Mouse (Mus musculus) erythroblast, embryonic 14.5 days (primary cell): ENCODE data around the gene Mboat7. TPM values are rescaled to one million over a fixed set of nuclear protein-coding genes. Genes with fewer than 3 reads are reported as not detected.
"Not testable (repeated sequence)": the region's sequence is repeated elsewhere in the genome, so short reads cannot be mapped to it uniquely, and the experiment has no call there.

Experiments used
- H3K27me3 ChIP-seq: 2 replicates; pipeline ENCODE4 v1.6.1; 2012; ENCODE audit warnings: inconsistent platforms; ENCODE audit not compliant: control insufficient read depth
- H3K36me3 ChIP-seq: 2 replicates; pipeline ENCODE4 v1.6.1; 2012; ENCODE audit warnings: mild to moderate bottlenecking, inconsistent platforms; ENCODE audit not compliant: control insufficient read depth
- H3K4me1 ChIP-seq: 2 replicates; pipeline ENCODE4 v1.6.1; 2012; ENCODE audit warnings: inconsistent platforms; ENCODE audit not compliant: control insufficient read depth
- H3K4me3 ChIP-seq: replicated peaks from 2 replicates; pipeline ENCODE3; 2012; ENCODE audit warnings: moderate library complexity, mild to moderate bottlenecking, inconsistent platforms
- H3K9me3 ChIP-seq: 2 replicates; pipeline ENCODE4 v1.6.1; 2012; ENCODE audit warnings: low read length, inconsistent platforms, mixed read lengths; ENCODE audit not compliant: control insufficient read depth
- GATA1 ChIP-seq: IDR thresholded peaks from 2 replicates; pipeline ENCODE4 v1.6.1; 2012; ENCODE audit warnings: low read length, inconsistent platforms, mixed read lengths
- TAL1 ChIP-seq: IDR thresholded peaks from 3 replicates; pipeline ENCODE4 v1.6.1; 2012; ENCODE audit warnings: low read length, inconsistent platforms, mixed read lengths
- polyA plus RNA-seq: library from polyadenylated mRNA; stranded (reverse); fragments of >175 nt; gene quantifications from 2 replicates; pipeline ENCODE4 v1.2.3, GENCODE M21; 2012

Mboat7 gene
- polyA plus RNA-seq, 1 experiment = 0.58 TPM

GRCm38 (mm10) chr7:3707027-3707426 is 13.7 kb upstream of the Mboat7 start:
- Histone ChIP-seq H3K9me3 (no peaks in the 10 kb centered on the region), H3K4me3 (no peak overlapping the region), H3K27me3 (no peaks in the 10 kb centered on the region), H3K4me1 (peaks cover 29% of the 10 kb centered on the region), H3K36me3 (peaks cover 37% of the 10 kb centered on the region)
- no peak for TF ChIP-seq GATA1
- no peak for TF ChIP-seq TAL1

- H3K9me3 ChIP-seq = no peaks in the 10 kb centered on the region
- no peaks in the 10 kb centered on the region for H3K27me3 ChIP-seq
- peaks cover 29% of the 10 kb centered on the region for H3K4me1 ChIP-seq
- peak overlapping the region; percentile 91 for H3K4me3 ChIP-seq
- peaks cover 37% of the 10 kb centered on the region for H3K36me3 ChIP-seq
- TF ChIP-seq GATA1 = no peak
- no peak for TF ChIP-seq TAL1
These were observed 13.1 kb upstream of the Mboat7 start for GRCm38 (mm10) chr7:3706343-3706934.

DNA sequence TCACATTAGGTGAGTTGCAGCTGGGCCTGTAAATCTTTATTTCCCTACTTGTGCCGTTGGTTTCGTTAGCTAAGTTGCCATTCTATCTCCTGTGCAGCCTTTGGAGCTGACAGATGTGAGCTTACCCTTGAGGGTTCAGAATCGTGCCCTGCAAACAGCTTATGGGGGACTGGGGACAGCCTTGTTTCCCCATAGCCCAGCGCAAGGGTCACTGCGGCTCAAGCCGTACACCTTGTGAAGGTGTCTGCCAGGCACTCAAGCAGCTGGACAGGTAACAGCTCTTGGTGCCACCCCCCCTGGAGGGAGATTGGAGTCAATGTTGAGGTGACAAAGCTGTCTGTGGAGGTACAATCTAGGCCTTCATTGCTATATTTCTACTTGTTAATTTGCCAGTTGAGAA is 12.6 kb upstream of the Mboat7 start:
- Histone ChIP-seq H3K4me3 (peak overlapping the region; percentile 91), H3K36me3 (peaks cover 37% of the 10 kb centered on the region), H3K4me1 (peaks cover 29% of the 10 kb centered on the region), H3K9me3 (no peaks in the 10 kb centered on the region), H3K27me3 (no peaks in the 10 kb centered on the region)
- no peak for TF ChIP-seq GATA1
- TF ChIP-seq TAL1 = no peak

DNA sequence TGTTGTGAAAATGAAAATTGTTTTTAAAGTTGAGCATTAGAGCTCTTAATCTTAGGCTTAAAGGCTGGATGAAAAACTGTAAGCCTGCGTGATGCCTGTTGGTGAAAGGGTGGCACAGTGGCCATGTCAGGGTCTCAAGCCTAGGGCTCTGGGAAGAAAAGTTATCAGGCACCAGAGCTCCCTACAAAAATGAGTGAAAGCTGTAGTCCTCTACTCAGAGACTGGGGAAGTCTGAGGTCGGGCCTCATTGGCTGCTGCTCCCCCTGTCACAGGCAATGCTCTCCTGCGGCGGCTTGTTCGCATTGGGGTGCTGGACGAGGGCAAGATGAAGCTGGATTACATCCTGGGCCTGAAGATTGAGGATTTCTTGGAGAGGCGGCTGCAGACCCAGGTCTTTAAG is 12.1 kb upstream of the Mboat7 start:
- H3K4me3 ChIP-seq = peak overlapping the region; percentile 91
- peaks cover 37% of the 10 kb centered on the region for H3K36me3 ChIP-seq
- H3K27me3 ChIP-seq, H3K9me3 ChIP-seq: not testable (repeated sequence)
- peaks cover 29% of the 10 kb centered on the region for H3K4me1 ChIP-seq

DNA sequence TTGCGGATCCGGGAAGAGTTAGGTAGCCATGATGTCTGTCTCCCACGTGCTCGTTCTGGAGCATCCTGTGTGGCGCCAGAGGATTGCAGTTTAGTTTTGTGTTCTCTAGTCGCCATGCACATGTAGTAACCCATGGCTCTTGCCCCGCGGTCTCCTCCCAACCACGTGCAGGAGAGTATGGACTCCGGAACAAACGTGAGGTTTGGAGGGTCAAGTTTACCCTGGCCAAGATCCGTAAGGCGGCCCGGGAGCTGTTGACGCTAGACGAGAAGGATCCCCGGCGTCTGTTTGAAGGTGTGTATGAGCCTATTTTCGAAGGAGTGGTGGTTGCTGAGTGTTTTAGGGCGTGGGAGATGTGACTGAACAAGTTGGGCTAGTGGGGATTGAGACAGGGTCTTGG is 11.2 kb upstream of the Mboat7 start:
- peaks cover 29% of the 10 kb centered on the region for H3K4me1 ChIP-seq
- no peaks in the 10 kb centered on the region for H3K27me3 ChIP-seq
- H3K4me3 ChIP-seq = peak overlapping the region; percentile 91
- H3K9me3 ChIP-seq = no peaks in the 10 kb centered on the region
- no peak for TF ChIP-seq TAL1
- no peak for TF ChIP-seq GATA1
- peaks cover 37% of the 10 kb centered on the region for H3K36me3 ChIP-seq

DNA sequence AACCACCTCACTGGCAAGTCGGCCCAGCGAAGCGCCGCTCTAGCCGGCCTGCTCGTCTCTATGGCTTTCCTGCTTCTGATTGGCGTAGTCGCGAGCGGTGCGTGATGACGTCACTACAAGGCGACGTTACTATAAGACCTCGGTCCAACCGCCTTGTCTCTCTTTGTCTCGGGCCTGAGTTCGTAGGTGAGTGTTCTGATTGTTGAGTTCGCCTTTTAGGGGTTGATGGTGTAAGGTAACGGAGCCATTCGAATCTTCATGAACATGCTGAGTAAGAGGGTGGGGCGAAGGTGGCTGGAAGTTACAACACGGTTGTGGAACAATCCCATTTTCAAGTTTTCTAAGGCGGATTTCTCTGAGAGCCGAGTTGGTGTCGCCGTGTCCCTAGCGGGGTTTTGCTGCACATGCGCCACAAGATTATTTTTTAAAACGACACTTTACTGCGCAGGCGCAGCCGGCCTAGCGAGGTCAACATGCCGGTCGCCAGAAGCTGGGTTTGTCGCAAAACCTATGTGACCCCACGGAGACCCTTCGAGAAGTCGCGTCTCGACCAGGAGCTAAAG is 10.6 kb upstream of the Mboat7 start, which contains the start of gene Rps9:
Gene Rps9 (plus strand): TSS at position 115 of the 563 bp plus-strand sequence.
- Histone ChIP-seq H3K9me3 (no peaks in the 10 kb centered on the region), H3K4me3 (peak within 1 kb of the TSS; percentile 91), H3K36me3 (peaks cover 37% of the 10 kb centered on the region), H3K27me3 (no peaks in the 10 kb centered on the region), H3K4me1 (peaks cover 29% of the 10 kb centered on the region)
- TF ChIP-seq TAL1 = no peak
- TF ChIP-seq GATA1 = no peak

GRCm38 (mm10) chr7:3703148-3703878 is 10.0 kb upstream of the Mboat7 start:
- no peaks in the 10 kb centered on the region for H3K9me3 ChIP-seq
- H3K4me3 ChIP-seq = peak overlapping the region; percentile 91
- H3K27me3 ChIP-seq = no peaks in the 10 kb centered on the region
- TF ChIP-seq GATA1 = no peak
- no peak for TF ChIP-seq TAL1
- H3K36me3 ChIP-seq = peaks cover 37% of the 10 kb centered on the region
- H3K4me1 ChIP-seq = peaks cover 29% of the 10 kb centered on the region

GRCm38 (mm10) chr7:3698471-3698870 is 5.1 kb upstream of the Mboat7 start:
- no peaks in the 10 kb centered on the region for H3K9me3 ChIP-seq
- no peaks in the 10 kb centered on the region for H3K27me3 ChIP-seq
- TF ChIP-seq TAL1 (no peak), GATA1 (no peak)
- H3K4me1 ChIP-seq = peaks cover 17% of the 10 kb centered on the region
- H3K4me3 ChIP-seq = no peak overlapping the region
- H3K36me3 ChIP-seq = no peaks in the 10 kb centered on the region; the same call in 1 of the 2 replicates

- H3K4me1 ChIP-seq = peaks cover 41% of the 10 kb centered on the region
- peak overlapping the region; percentile 84 for H3K4me3 ChIP-seq
- not testable (repeated sequence) for H3K9me3 ChIP-seq, H3K36me3 ChIP-seq, H3K27me3 ChIP-seq
These were observed 1.6 kb upstream of the Mboat7 start for GRCm38 (mm10) chr7:3694949-3695305.
